Mouse (Mus musculus) liver, adult 2 months (tissue): ENCODE results near the gene 2310022A10Rik.

Experiments used
- CTCF ChIP-seq: fragments of 200-500 bp; IDR thresholded peaks from 2 replicates; pipeline ENCODE4 v1.5.1; 2011; ENCODE audit warnings: low read depth, low read length, control low read depth
- POLR2A ChIP-seq: fragments of 200-500 bp; IDR thresholded peaks from 2 replicates; pipeline ENCODE4 v1.6.1; 2011; ENCODE audit warnings: low read length, control low read depth; ENCODE audit not compliant: insufficient read depth; ENCODE audit errors: extremely low read depth

- TF ChIP-seq CTCF (no peak), POLR2A (no peak)
These were observed 27.5 kb downstream of the 2310022A10Rik start for GRCm38 (mm10) chr7:27580380-27581174.
